Mouse (Mus musculus) E14TG2a.4 (cell line): ENCODE results near the gene Akt1.

Experiments used
- H3K27me3 ChIP-seq: 2 replicates; pipeline ENCODE4 v1.6.1; 2014; ENCODE audit warnings: low read length, control low read depth; ENCODE audit not compliant: insufficient read depth
- H3K36me3 ChIP-seq: 2 replicates; pipeline ENCODE4 v1.6.1; 2014; ENCODE audit warnings: low read length, control low read depth; ENCODE audit not compliant: insufficient read depth
- H3K4me1 ChIP-seq: replicated peaks from 2 replicates; pipeline ENCODE4 v1.6.1; 2014; ENCODE audit warnings: low read depth, low read length, control low read depth
- H3K4me3 ChIP-seq: replicated peaks from 2 replicates; pipeline ENCODE4 v1.5.1; 2014; ENCODE audit warnings: mild to moderate bottlenecking, low read length
- H3K9me3 ChIP-seq: 2 replicates; pipeline ENCODE4 v1.6.1; 2014; ENCODE audit warnings: low read length, control low read depth
- CTCF ChIP-seq: conservative IDR thresholded peaks from 2 replicates; pipeline ENCODE4 v1.5.1; 2014; ENCODE audit warnings: low read length
- NANOG ChIP-seq: IDR thresholded peaks from 2 replicates; pipeline ENCODE4 v1.6.1; 2014; ENCODE audit warnings: borderline replicate concordance, low read length, mixed read lengths
- POU5F1 ChIP-seq: IDR thresholded peaks from 2 replicates; pipeline ENCODE4 v1.6.1; 2014; ENCODE audit warnings: low read length, borderline replicate concordance

Gene Akt1

GRCm38 (mm10) chr12:112644855-112645506 is 29.7 kb downstream of the Akt1 start:
- TF ChIP-seq CTCF (no peak), POU5F1 (no peak), NANOG (no peak)
- Histone ChIP-seq H3K36me3 (peaks cover 40% of the 10 kb centered on the region), H3K4me3 (peak overlapping the region; percentile 97), H3K27me3 (peaks cover 3% of the 10 kb centered on the region; the same call in 1 of the 2 replicates), H3K9me3 (no peaks in the 10 kb centered on the region), H3K4me1 (peaks cover 50% of the 10 kb centered on the region)

GRCm38 (mm10) chr12:112644180-112644854 is 30.4 kb downstream of the Akt1 start, which contains the start of gene Siva1:
Siva1 (plus strand) TSS chr12:112644679.
- H3K4me3 ChIP-seq: peak within 1 kb of the TSS; percentile 97

GRCm38 (mm10) chr12:112643126-112643525 is 31.6 kb downstream of the Akt1 start:
- Histone ChIP-seq H3K4me3 (no peak overlapping the region), H3K4me1 (peaks cover 34% of the 10 kb centered on the region), H3K27me3 (peaks cover 7% of the 10 kb centered on the region), H3K9me3 (no peaks in the 10 kb centered on the region), H3K36me3 (peaks cover 22% of the 10 kb centered on the region)
- no peak for TF ChIP-seq POU5F1
- no peak for TF ChIP-seq CTCF
- no peak for TF ChIP-seq NANOG

More at GRCm38 (mm10) chr12:112644180-112644854, 30.4 kb downstream of the Akt1 start, which contains the start of gene Siva1:
- H3K27me3 ChIP-seq: peaks cover 3% of the 10 kb centered on the region; the same call in 1 of the 2 replicates
- peaks cover 34% of the 10 kb centered on the region for H3K36me3 ChIP-seq
- TF ChIP-seq POU5F1 (no peak), CTCF (no peak), NANOG (no peak)
- no peaks in the 10 kb centered on the region for H3K9me3 ChIP-seq
- H3K4me1 ChIP-seq: peaks cover 44% of the 10 kb centered on the region

- Histone ChIP-seq H3K36me3 (no peaks in the 10 kb centered on the region), H3K4me1 (peaks cover 10% of the 10 kb centered on the region), H3K9me3 (0 out of 2 replicates have a peak, but pooled peaks cover 4% of the 10 kb centered on the region), H3K4me3 (no peak overlapping the region), H3K27me3 (peaks cover 20% of the 10 kb centered on the region)
- TF ChIP-seq POU5F1 (no peak), CTCF (no peak), NANOG (no peak)
These were observed 35.2 kb downstream of the Akt1 start for GRCm38 (mm10) chr12:112639526-112639925.

- no peaks in the 10 kb centered on the region for H3K36me3 ChIP-seq
- H3K9me3 ChIP-seq: 0 out of 2 replicates have a peak, but pooled peaks cover 4% of the 10 kb centered on the region
- H3K27me3 ChIP-seq: peaks cover 48% of the 10 kb centered on the region
- TF ChIP-seq NANOG: no peak
- TF ChIP-seq POU5F1: no peak
- no peak; the same call in 1 of the 2 replicates for TF ChIP-seq CTCF
- 0 out of 2 replicates have a peak overlapping the region, but pooled peaks have one; percentile 23 for H3K4me3 ChIP-seq
- H3K4me1 ChIP-seq: peaks cover 33% of the 10 kb centered on the region
These were observed 41.0 kb downstream of the Akt1 start for GRCm38 (mm10) chr12:112633686-112634085.

- Histone ChIP-seq H3K4me3 (no peak overlapping the region), H3K9me3 (0 out of 2 replicates have a peak, but pooled peaks cover 4% of the 10 kb centered on the region), H3K36me3 (no peaks in the 10 kb centered on the region), H3K27me3 (peaks cover 43% of the 10 kb centered on the region), H3K4me1 (peaks cover 34% of the 10 kb centered on the region)
- TF ChIP-seq POU5F1: no peak
- no peak for TF ChIP-seq CTCF
- no peak for TF ChIP-seq NANOG
These were observed 41.8 kb downstream of the Akt1 start for GRCm38 (mm10) chr12:112632907-112633306.

GRCm38 (mm10) chr12:112632084-112632777 is 42.5 kb downstream of the Akt1 start:
- no peaks in the 10 kb centered on the region for H3K36me3 ChIP-seq

GRCm38 (mm10) chr12:112631472-112631871 is 43.2 kb downstream of the Akt1 start:
- peaks cover 38% of the 10 kb centered on the region for H3K27me3 ChIP-seq
- H3K4me1 ChIP-seq: peaks cover 39% of the 10 kb centered on the region
- H3K9me3 ChIP-seq: 0 out of 2 replicates have a peak, but pooled peaks cover 2% of the 10 kb centered on the region
- no peak overlapping the region for H3K4me3 ChIP-seq
- no peak for TF ChIP-seq POU5F1
- no peak for TF ChIP-seq CTCF
- TF ChIP-seq NANOG: no peak
- H3K36me3 ChIP-seq: no peaks in the 10 kb centered on the region

More at GRCm38 (mm10) chr12:112632084-112632777, 42.5 kb downstream of the Akt1 start:
- TF ChIP-seq CTCF: no peak
- no peak for TF ChIP-seq POU5F1
- TF ChIP-seq NANOG: no peak
- peaks cover 43% of the 10 kb centered on the region for H3K27me3 ChIP-seq
- peaks cover 34% of the 10 kb centered on the region for H3K4me1 ChIP-seq
- no peak overlapping the region for H3K4me3 ChIP-seq
- 0 out of 2 replicates have a peak, but pooled peaks cover 4% of the 10 kb centered on the region for H3K9me3 ChIP-seq
